Mouse (Mus musculus): ENCODE data around the gene Bach1. TPM values are rescaled to one million over a fixed set of nuclear protein-coding genes. Genes with fewer than 3 reads are reported as not detected.
"Not testable (repeated sequence)": the region's sequence is repeated elsewhere in the genome, so short reads cannot be mapped to it uniquely, and the experiment has no call there.

Bach1 gene
- polyA plus RNA-seq, 1 experiment from 2014 or later = 7.8 TPM

GRCm38 (mm10) chr16:87671336-87671735 is 27.4 kb upstream of the Bach1 start:
- H3K4me2 ChIP-seq (ENCODE audit: low read depth, low read length) = no peak overlapping the region
- no peak overlapping the region for H3K27ac ChIP-seq (ENCODE audit: low read length)
- H3K9ac ChIP-seq (ENCODE audit: low read length) = no peak overlapping the region
- WGBS = 71% methylated on average over 12 of the region's 12 CpGs
- no peak overlapping the region for H3K4me3 ChIP-seq (ENCODE audit: low read length)
- H3K4me1 ChIP-seq (replicated peaks; ENCODE audit: control insufficient read depth, insufficient read depth, low read length) = peaks cover 3% of the 10 kb centered on the region; the same call in 1 of the 2 replicates
- no peaks in the 10 kb centered on the region for H3K27me3 ChIP-seq (ENCODE audit: control insufficient read depth, insufficient read depth, low read depth, low read length)
- H3K36me3 ChIP-seq (ENCODE audit: control insufficient read depth, insufficient read depth, low read length) = no peaks in the 10 kb centered on the region
- H3K9me3 ChIP-seq (ENCODE audit: control insufficient read depth, low read length) = no peaks in the 10 kb centered on the region
- no peak for ATAC-seq (ENCODE audit: low read depth)

- H3K9me3 ChIP-seq (ENCODE audit: control insufficient read depth, low read length) = no peaks in the 10 kb centered on the region
- no peaks in the 10 kb centered on the region for H3K36me3 ChIP-seq (ENCODE audit: control insufficient read depth, insufficient read depth, low read length)
- H3K4me1 ChIP-seq (replicated peaks; ENCODE audit: control insufficient read depth, insufficient read depth, low read length) = peaks cover 3% of the 10 kb centered on the region; the same call in 1 of the 2 replicates
- no peak overlapping the region for H3K9ac ChIP-seq (ENCODE audit: low read length)
- H3K27me3 ChIP-seq (ENCODE audit: control insufficient read depth, insufficient read depth, low read depth, low read length) = no peaks in the 10 kb centered on the region
- H3K4me3 ChIP-seq (ENCODE audit: low read length) = no peak overlapping the region
- ATAC-seq (ENCODE audit: low read depth) = no peak
- WGBS = 81% methylated on average over 7 of the region's 7 CpGs
- no peak overlapping the region for H3K4me2 ChIP-seq (ENCODE audit: low read depth, low read length)
- H3K27ac ChIP-seq (ENCODE audit: low read length) = no peak overlapping the region
These were observed 25.6 kb upstream of the Bach1 start for GRCm38 (mm10) chr16:87673155-87673554.

- H3K4me1 ChIP-seq (replicated peaks; ENCODE audit: control insufficient read depth, insufficient read depth, low read length) = peaks cover 3% of the 10 kb centered on the region; the same call in 1 of the 2 replicates
- no peak overlapping the region for H3K4me3 ChIP-seq (ENCODE audit: low read length)
- peak overlapping the region; percentile 30; the same call in 1 of the 2 replicates for H3K27ac ChIP-seq (ENCODE audit: low read length)
- H3K27me3 ChIP-seq (ENCODE audit: control insufficient read depth, insufficient read depth, low read depth, low read length) = no peaks in the 10 kb centered on the region
- H3K36me3 ChIP-seq (ENCODE audit: control insufficient read depth, insufficient read depth, low read length) = no peaks in the 10 kb centered on the region
- no peak for ATAC-seq (ENCODE audit: low read depth)
- no peak overlapping the region for H3K9ac ChIP-seq (ENCODE audit: low read length)
- 48% methylated on average over 10 of the region's 10 CpGs for WGBS
- no peak overlapping the region for H3K4me2 ChIP-seq (ENCODE audit: low read depth, low read length)
- no peaks in the 10 kb centered on the region for H3K9me3 ChIP-seq (ENCODE audit: control insufficient read depth, low read length)
These were observed 22.6 kb upstream of the Bach1 start for GRCm38 (mm10) chr16:87676182-87676581.

- no peak overlapping the region for H3K27ac ChIP-seq (ENCODE audit: low read length)
- H3K4me2 ChIP-seq (ENCODE audit: low read depth, low read length) = no peak overlapping the region
- H3K4me1 ChIP-seq (replicated peaks; ENCODE audit: control insufficient read depth, insufficient read depth, low read length) = peaks cover 3% of the 10 kb centered on the region; the same call in 1 of the 2 replicates
- H3K27me3 ChIP-seq (ENCODE audit: control insufficient read depth, insufficient read depth, low read depth, low read length) = no peaks in the 10 kb centered on the region
- H3K9ac ChIP-seq (ENCODE audit: low read length) = no peak overlapping the region
- WGBS = 55% methylated on average over 11 of the region's 11 CpGs
- no peaks in the 10 kb centered on the region for H3K36me3 ChIP-seq (ENCODE audit: control insufficient read depth, insufficient read depth, low read length)
- no peak for ATAC-seq (ENCODE audit: low read depth)
- no peak overlapping the region for H3K4me3 ChIP-seq (ENCODE audit: low read length)
- no peaks in the 10 kb centered on the region for H3K9me3 ChIP-seq (ENCODE audit: control insufficient read depth, low read length)
These were observed 20.1 kb upstream of the Bach1 start for GRCm38 (mm10) chr16:87678667-87679066.

- WGBS = 85% methylated on average over 9 of the region's 9 CpGs
- H3K9me3 ChIP-seq (ENCODE audit: control insufficient read depth, low read length) = no peaks in the 10 kb centered on the region
- no peak overlapping the region for H3K9ac ChIP-seq (ENCODE audit: low read length)
- ATAC-seq (ENCODE audit: low read depth) = no peak
- no peak overlapping the region for H3K4me2 ChIP-seq (ENCODE audit: low read depth, low read length)
- H3K4me3 ChIP-seq (ENCODE audit: low read length) = no peak overlapping the region
- H3K27me3 ChIP-seq (ENCODE audit: control insufficient read depth, insufficient read depth, low read depth, low read length) = no peaks in the 10 kb centered on the region
- H3K36me3 ChIP-seq (ENCODE audit: control insufficient read depth, insufficient read depth, low read length) = no peaks in the 10 kb centered on the region
- no peak overlapping the region for H3K27ac ChIP-seq (ENCODE audit: low read length)
- peaks cover 2% of the 10 kb centered on the region; the same call in 1 of the 2 replicates for H3K4me1 ChIP-seq (replicated peaks; ENCODE audit: control insufficient read depth, insufficient read depth, low read length)
These were observed 17.7 kb upstream of the Bach1 start for GRCm38 (mm10) chr16:87680912-87681634.

- no peaks in the 10 kb centered on the region for H3K9me3 ChIP-seq (ENCODE audit: control insufficient read depth, low read length)
- H3K4me3 ChIP-seq (ENCODE audit: low read length) = no peak overlapping the region
- no peak overlapping the region for H3K27ac ChIP-seq (ENCODE audit: low read length)
- H3K27me3 ChIP-seq (ENCODE audit: control insufficient read depth, insufficient read depth, low read depth, low read length) = no peaks in the 10 kb centered on the region
- no peak overlapping the region for H3K4me2 ChIP-seq (ENCODE audit: low read depth, low read length)
- no peak for ATAC-seq (ENCODE audit: low read depth)
- no peaks in the 10 kb centered on the region for H3K36me3 ChIP-seq (ENCODE audit: control insufficient read depth, insufficient read depth, low read length)
- WGBS = 26% methylated on average over 3 of the region's 3 CpGs
- no peaks in the 10 kb centered on the region for H3K4me1 ChIP-seq (replicated peaks; ENCODE audit: control insufficient read depth, insufficient read depth, low read length)
- no peak overlapping the region for H3K9ac ChIP-seq (ENCODE audit: low read length)
These were observed 16.9 kb upstream of the Bach1 start for GRCm38 (mm10) chr16:87681848-87682247.

GRCm38 (mm10) chr16:87686458-87686857 is 12.3 kb upstream of the Bach1 start:
- Histone ChIP-seq H3K4me1 (replicated peaks; ENCODE audit: control insufficient read depth, insufficient read depth, low read length) (peaks cover 5% of the 10 kb centered on the region), H3K9me3 (ENCODE audit: control insufficient read depth, low read length) (no peaks in the 10 kb centered on the region), H3K9ac (ENCODE audit: low read length) (no peak overlapping the region), H3K27ac (ENCODE audit: low read length) (no peak overlapping the region), H3K36me3 (ENCODE audit: control insufficient read depth, insufficient read depth, low read length) (no peaks in the 10 kb centered on the region), H3K4me2 (ENCODE audit: low read depth, low read length) (no peak overlapping the region), H3K4me3 (ENCODE audit: low read length) (no peak overlapping the region), H3K27me3 (ENCODE audit: control insufficient read depth, insufficient read depth, low read depth, low read length) (no peaks in the 10 kb centered on the region)
- no peak for ATAC-seq (ENCODE audit: low read depth)
- 46% methylated on average over 1 of the region's 1 CpGs for WGBS

- H3K27ac ChIP-seq (ENCODE audit: low read length) = no peak overlapping the region
- H3K4me1 ChIP-seq (replicated peaks; ENCODE audit: control insufficient read depth, insufficient read depth, low read length) = peaks cover 5% of the 10 kb centered on the region
- no peaks in the 10 kb centered on the region for H3K9me3 ChIP-seq (ENCODE audit: control insufficient read depth, low read length)
- H3K4me2 ChIP-seq (ENCODE audit: low read depth, low read length) = no peak overlapping the region
- H3K9ac ChIP-seq (ENCODE audit: low read length) = no peak overlapping the region
- no peaks in the 10 kb centered on the region for H3K27me3 ChIP-seq (ENCODE audit: control insufficient read depth, insufficient read depth, low read depth, low read length)
- 70% methylated on average over 3 of the region's 3 CpGs for WGBS
- H3K4me3 ChIP-seq (ENCODE audit: low read length) = no peak overlapping the region
- no peaks in the 10 kb centered on the region for H3K36me3 ChIP-seq (ENCODE audit: control insufficient read depth, insufficient read depth, low read length)
- ATAC-seq (ENCODE audit: low read depth) = no peak
These were observed 11.4 kb upstream of the Bach1 start for GRCm38 (mm10) chr16:87687346-87687745.

- H3K4me1 ChIP-seq (replicated peaks; ENCODE audit: control insufficient read depth, insufficient read depth, low read length); H3K36me3 ChIP-seq (ENCODE audit: control insufficient read depth, insufficient read depth, low read length); H3K27me3 ChIP-seq (ENCODE audit: control insufficient read depth, insufficient read depth, low read depth, low read length); H3K4me2 ChIP-seq (ENCODE audit: low read depth, low read length); H3K9me3 ChIP-seq (ENCODE audit: control insufficient read depth, low read length); H3K4me3 ChIP-seq (ENCODE audit: low read length); H3K9ac ChIP-seq (ENCODE audit: low read length); ATAC-seq (ENCODE audit: low read depth); H3K27ac ChIP-seq (ENCODE audit: low read length): not testable (repeated sequence)
- 93% methylated on average over 3 of the region's 3 CpGs for WGBS
These were observed 10.4 kb upstream of the Bach1 start for GRCm38 (mm10) chr16:87688328-87688727.
